Mouse (Mus musculus) monocyte, adult 2 months (primary cell): ENCODE measurements around the gene Pitpnm2.
"Not testable (repeated sequence)": the region's sequence is repeated elsewhere in the genome, so short reads cannot be mapped to it uniquely, and the experiment has no call there.

Source experiments
- DNase-seq, 2 experiments: peaks; one replicate each; pipeline ENCODE4 v3.0.0; 2022; ENCODE audit warnings: low spot score in 2 of 2, low read depth in 1 of 2

The Pitpnm2 gene

DNA sequence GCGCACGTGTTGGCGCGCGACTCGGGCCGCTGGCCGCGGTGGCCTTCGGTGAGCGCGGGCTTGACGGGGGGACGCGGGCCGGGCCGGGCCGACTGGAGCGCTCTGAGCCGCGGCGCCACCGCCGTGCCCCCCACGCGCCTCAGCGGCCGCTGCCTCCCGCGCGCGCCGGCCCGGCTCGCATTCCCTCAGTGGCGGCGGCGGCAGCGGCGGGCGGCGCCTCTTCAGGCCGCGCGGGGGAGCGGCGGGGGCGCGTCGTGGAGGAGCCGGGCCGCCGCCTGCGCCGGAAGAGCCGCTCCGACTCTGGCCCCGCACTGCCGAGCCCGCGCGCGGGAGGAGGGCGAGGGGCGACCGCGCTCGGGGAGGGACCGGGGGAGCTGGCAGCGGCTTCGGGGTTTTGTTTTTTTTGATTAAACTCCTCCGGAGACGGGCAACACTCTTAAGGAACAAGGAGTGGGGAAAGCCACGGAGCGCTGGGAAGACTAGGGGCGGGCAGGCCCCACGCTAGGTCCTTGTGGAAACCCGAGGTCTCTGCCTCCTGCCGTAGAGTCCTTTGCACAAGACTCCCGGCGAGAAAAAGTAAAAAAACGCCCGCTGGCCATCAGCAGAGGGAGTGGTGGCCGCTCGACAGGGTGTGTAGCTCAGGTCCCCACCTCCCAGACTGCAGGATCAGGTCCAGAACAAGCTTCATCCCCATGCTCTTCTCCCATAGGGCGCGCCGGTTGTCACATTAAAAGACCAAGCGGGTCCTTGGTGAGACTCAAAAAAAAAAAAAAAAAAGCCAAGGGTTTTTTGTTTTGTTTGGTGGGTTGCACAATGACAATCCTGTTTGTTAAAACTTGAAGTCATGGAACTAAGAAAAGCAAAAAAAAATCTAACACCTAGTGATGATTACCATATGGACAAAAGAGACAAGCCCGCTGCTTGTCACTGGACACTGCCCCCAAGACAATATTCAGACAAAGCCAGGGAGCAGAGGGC lies at the start of gene Pitpnm2:
Pitpnm2 (minus strand) TSS at position 147 of the 978 bp plus-strand sequence.
- no peak for DNase-seq

DNA sequence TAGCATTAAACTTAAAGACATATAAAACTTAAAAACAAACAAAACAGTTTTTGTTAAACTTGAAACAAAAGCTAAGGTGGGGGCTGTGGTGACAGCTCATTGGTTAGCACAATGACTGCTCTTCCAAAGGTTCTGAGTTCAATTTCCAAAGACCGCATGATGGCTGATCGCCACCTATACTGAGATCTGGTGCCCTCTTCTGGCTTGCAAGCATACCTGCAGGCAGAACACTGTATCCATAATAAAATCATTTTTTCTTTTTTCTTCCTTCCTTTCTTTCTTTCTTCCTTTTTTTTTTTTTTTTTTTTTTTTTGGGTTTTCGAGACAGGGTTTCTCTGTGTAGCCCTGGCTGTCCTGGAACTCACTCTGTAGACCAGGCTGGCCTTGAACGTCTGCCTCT lies 49.7 kb upstream of the Pitpnm2 start:
- not testable (repeated sequence) for DNase-seq

DNA sequence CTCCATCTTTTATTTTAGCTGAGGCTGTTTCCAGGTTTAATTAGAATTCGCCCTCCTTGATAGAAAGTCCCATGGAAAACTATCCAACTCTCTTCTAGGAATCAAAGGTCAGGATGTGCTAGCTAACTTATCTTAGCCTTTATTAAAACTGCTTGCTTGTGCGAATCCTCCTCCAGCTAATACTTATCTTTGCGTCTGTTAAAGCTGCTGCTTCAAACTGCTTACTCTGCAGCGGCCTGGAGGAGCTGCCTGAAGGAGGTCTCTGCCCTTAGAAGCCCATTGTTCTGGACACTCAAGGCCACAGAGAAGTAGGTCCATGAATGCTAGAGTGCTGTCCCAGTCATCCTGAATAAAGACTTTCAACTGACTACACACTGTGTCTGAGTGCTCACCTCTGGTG lies 46.9 kb upstream of the Pitpnm2 start:
- no peak for DNase-seq

DNA sequence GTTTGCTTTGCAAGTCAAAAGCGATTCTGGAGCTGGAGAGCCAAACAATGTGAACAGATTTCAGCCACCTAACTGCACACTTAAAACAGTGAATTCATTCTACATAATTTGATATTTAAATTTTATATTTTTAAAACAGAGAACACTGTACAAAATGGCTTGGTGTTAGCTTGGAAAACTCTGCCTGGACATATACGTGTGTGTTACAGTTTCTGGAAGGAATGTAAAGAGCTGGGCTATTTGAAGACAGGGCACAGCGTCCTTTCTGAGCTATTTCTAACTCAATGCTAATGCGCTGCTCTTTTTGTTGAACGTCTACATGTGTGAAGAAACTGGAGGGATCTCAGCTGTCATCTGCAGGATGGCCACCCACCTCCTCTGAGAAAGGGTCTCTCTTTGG lies 44.4 kb upstream of the Pitpnm2 start:
- DNase-seq = no peak

DNA sequence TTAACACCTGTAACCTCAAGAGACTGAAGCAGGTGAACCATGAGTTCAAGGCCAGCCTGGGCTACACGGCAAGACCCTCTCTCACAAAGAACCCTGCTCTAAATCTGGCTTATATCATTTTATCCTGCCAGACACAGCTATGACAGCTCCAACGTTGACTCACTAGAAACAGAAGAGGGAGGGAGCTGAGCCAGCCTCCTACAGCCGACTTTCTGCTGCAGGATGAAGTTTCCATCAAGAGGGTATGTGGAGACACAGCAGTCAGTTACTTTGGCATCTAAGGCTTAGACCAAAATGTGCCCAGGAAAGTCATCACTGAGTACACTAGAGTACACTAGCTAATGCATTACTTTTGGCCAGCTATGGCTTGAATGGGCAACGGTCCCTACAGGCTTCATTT lies 40.7 kb upstream of the Pitpnm2 start:
- no peak for DNase-seq

DNA sequence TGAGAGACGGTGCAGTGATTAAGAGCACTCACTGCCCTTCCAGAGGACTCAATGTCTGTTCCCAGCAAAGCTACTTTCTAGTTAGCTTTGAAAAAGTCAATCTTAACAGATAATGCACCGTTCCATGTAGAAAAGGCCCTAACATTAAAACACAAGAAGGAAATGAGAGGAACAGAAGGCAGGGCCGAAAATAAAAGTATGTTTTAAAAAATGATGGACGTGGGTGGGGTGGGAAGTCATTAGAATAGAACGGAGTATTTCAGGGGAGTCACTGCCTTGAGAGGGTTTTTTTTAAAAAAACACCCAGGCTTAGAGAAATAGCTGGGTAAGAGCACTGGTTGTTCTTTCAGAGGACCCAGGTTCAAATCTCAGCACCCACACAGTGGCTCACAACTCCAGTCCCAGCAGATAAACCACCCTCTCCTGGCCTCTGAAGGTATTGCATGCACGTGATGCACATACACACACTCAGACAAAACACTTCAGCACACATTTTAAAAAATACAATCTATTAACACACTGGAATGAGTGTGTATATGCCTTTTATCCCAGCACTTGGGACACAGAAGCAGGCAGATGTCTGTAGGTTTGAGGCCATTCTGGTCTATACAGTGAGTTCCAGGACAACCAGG lies 38.2 kb upstream of the Pitpnm2 start:
- DNase-seq = no peak

DNA sequence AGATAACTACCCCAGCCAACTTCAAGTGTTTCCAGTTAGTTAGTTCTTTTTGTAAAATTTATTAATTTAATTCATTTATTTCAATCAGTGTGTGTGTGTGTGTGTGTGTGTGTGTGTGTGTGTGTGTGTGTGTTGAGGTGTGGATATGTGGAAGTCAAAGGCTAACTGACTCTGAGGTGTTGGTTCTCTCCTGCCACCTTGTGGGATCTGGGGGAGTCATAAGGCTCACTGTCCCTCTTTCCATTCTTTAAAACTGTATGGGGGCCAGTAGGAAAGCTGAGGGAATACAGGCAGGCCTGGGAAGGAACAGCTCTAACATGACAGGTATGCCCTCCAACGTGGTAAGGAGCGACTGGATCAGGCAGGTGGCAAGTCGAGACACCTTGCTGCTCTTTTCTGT lies 34.8 kb upstream of the Pitpnm2 start:
- no peak for DNase-seq

DNA sequence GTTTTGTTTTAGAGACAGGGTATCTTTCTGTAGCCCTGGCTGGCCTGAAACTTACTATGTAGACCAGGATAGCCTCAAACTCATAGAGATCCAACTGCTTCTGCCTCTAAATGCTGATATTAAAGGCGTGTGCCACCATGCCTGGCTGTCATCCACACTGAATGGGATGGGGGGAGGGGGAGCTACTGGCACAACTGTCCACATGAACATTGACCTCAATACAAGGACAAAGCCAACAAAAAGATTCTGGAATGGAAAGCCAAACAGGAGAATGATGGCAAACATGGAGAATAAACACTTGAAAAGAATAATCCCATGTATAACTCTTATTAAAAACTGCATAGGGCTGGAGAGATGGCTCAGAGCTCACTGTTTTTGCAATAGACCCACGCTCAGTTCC lies 33.3 kb upstream of the Pitpnm2 start:
- no peak for DNase-seq

DNA sequence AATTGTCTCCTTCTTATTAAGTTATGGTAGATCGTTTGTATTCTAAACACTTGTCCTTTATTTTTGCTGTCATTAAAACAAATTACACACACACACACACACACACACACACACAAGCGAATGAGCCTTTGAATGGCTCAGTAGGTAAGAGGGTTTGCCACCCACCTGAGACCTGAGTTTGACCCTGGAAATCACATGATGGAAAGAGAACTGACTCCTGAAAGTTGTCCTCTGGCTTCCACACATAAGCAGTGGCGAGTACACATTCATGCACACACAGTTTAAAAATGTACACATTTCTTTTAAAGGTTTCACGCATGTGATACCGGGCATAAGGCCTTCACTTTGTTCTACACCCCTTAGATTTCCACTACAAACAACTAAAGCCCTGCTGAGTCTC lies 20.7 kb upstream of the Pitpnm2 start:
- no peak for DNase-seq

DNA sequence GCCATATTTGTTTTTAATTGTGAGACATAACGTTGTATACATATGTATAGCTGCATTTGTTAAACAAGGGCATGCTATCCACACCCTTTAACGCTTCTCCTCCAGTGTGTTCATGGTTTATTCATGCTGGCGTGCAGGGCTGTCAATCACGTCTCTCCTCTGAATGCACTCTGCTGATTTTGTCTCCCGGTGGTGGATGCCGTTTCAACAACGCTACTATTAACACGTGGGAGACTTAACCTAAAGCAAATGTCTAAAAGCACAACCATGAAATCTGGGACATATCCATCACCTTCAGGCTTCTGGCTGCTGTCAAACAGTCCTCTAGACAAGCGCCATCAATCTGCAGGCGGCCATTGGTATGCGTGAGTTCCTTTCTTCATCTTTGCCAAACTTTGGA lies 20.1 kb upstream of the Pitpnm2 start:
- DNase-seq = no peak

DNA sequence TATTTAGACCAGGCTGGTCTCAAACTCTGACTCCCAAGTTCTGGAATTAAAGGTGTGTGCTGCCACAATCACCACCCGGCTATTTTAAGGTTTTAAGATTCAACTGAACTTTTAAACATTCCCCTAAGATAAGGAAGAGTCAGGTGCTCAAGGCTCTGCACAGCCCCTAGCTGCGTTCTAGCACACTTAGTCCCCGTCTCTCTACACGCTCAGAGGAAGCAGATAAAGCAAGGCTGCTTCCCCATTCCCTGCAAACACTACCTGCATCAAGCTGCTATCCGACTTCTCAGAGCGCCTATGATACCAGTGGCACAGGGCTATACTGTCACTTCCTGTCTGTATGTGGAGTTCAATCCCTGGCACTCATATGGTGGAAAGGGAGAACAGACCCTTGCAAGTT lies 18.1 kb upstream of the Pitpnm2 start:
- no peak for DNase-seq

DNA sequence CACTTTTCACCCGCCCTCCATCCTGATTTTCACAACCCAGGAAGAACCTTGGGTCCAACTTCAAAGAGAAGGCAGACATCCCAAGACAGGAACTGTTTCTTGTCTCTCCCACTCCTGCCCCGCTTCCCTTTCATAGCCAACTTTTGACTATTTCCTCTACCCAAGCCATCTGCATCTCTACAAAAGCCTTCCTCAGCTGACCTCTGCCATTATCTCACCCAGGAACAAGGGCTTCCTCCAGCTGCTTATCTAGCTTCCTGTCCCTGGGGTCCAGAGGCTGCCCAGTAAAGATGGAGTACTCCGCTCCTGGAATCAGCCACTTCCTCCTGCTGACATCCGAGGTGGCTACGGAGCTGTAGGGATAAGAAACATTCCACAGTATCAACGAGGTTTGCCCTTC lies 17.3 kb upstream of the Pitpnm2 start:
- no peak for DNase-seq

DNA sequence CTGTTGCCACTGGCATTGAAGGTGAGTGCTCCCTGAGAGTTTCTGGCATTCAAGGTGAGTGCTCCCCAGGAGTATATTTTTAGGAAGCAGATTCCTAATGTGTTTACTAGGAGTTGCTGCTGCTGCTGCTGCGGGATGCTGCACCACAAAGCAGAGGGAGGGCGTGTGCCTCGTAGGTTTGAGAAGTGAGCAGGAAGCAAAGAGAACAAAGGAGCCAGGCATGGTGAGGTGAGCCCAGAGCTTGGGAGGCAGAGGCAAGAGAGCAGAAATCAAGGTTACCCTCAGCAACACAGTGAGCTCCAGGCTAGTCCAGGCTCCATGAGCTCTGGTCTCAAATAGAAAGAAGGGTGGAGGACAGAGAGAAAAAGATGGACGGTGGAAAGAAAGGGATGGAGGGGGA lies 13.7 kb upstream of the Pitpnm2 start:
- DNase-seq = no peak

DNA sequence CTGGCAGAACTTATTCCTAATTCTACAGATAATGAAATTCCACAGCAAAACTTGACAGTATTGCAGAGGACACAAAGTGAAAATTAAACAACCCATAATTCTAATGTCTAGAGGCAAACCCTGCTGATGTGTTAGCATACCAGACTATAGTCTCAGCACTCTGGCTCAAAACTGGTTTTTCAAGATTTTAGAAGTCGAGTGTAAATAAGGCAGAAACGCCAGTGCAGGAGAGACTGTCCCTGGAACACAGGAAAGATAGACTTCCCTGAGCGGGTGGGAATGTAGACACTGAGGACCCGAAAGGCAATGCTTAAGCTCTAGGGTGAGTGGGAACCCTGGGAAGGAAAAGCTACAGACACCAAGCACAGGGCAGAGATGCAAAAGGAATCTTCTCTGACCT lies 12.5 kb upstream of the Pitpnm2 start:
- no peak for DNase-seq

DNA sequence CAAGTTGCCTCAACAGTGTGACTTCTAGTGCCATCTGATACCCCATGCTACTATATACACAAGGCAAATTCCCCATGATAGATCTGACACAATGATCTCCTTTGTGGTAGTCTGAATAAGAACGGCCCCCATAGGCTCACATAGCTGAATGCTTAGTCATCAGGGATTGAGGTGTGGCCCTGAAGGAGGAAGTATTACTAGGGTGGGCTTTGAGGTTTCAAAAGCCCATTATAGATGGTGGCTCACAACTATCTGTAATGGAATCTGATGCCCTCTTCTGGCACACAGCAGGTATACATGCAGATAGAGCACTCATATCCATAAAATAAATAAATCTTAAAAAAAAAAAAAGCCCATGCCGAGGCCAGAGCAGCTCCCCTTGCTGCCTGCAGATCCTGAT lies 9.6 kb upstream of the Pitpnm2 start:
- DNase-seq = no peak

DNA sequence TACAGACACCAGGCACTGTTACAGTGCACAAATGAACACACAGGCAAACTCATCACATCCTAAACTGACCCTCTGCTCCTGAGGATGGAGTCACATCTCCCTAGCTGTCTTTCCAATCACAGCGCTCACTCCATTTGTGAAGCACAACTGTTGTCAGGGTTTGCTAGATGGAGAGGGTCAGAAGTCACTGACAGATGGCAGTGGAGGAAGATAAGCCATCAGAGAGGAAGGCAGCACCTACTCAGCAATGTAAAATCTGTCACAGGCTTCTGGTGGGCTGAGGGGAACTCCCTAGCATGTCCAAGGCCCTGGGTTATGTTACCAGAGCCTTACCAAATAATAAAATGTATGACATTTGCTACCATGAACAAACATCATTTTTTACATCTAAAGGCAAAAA lies 8.5 kb upstream of the Pitpnm2 start:
- DNase-seq = no peak

DNA sequence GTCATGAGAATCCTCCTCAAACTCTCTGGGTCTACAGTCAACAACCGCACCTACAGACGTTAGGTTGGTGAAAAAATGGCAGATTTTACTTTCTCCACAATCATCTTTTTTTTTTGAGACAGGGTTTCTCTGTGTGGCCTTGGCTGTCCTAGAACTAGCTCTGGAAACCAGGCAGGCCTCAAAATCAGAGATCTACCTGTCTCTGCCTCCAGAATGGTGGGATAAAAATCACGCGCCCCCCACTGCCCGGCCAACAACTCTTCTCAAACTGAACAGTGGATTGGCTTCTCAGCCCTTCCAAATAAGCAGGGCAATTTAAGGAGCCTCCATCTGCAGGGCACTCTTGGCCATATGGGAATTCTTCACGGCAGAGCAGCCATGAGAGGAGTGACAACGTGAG lies 5.6 kb upstream of the Pitpnm2 start:
- DNase-seq = no peak

DNA sequence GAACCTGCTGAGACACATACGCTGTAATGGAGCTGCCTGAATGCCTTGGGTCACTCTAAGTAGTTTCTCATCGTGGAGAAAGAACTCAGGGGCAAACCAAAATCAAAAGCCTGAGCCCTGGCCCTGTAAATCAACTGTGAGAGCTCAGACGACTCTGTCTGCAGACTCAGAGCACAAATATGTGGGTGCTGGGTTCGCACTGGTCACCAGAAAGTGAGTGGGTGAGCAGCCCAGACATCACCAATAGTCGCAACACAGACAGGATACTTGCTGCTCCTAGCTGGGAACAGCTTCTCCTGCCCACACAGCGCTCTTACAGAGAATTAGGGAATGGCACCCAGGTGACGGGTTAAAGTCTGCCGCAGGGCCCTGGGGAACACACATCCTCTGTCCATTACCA lies 4.0 kb upstream of the Pitpnm2 start:
- DNase-seq = no peak

DNA sequence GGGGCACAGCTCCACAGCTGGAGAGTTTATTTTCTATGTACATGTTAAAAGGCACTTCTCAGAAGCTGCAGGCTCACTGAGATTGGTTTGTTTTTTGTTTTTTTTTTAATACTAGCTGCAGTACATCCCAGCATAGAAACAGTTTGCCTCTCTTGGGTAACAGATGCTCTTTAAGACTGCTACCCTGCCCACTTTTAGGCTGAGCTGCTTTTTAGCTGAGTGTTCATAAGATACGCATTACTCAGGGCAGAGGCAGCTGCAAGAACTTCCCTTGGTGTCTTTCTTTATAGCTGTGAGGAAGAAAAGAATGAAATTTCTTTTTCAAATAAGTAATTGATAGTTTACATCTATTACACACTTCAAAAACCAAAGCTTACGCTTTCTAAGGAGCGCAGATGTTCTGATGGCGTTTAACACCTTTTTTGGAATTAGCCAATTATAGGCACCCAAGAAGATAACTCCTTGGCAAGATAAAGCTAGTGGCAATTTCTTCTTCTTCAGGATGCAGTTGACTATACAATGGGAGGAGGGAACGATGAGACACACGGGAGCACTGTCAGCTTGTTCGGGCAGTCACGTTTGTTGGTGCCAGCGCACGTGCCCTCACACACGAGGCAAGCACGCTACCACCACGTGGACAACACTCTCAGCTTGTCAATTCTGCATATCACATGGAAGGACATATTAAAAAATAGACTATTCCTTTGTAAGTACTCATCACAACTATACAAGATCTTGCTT lies 3.2 kb upstream of the Pitpnm2 start:
- DNase-seq = no peak

DNA sequence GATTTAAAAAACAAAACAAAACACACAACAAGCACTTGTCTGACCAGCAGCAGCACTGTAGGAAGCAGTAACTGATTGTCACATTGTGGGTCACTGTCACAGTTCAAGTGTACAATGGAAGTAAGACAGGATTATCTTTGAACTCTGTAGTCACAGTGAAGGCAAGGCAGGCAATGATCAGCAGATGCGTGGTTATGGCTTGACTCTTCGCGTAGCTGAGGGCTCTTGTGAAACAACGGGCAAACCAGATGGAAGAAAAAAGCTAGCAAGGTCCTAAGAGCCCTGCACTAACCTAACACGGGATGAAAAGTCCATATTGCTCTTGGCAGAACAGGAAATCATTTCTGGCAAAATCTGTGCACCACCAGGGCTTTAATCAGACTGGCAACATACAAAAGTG lies 1.5 kb upstream of the Pitpnm2 start:
- no peak for DNase-seq

DNA sequence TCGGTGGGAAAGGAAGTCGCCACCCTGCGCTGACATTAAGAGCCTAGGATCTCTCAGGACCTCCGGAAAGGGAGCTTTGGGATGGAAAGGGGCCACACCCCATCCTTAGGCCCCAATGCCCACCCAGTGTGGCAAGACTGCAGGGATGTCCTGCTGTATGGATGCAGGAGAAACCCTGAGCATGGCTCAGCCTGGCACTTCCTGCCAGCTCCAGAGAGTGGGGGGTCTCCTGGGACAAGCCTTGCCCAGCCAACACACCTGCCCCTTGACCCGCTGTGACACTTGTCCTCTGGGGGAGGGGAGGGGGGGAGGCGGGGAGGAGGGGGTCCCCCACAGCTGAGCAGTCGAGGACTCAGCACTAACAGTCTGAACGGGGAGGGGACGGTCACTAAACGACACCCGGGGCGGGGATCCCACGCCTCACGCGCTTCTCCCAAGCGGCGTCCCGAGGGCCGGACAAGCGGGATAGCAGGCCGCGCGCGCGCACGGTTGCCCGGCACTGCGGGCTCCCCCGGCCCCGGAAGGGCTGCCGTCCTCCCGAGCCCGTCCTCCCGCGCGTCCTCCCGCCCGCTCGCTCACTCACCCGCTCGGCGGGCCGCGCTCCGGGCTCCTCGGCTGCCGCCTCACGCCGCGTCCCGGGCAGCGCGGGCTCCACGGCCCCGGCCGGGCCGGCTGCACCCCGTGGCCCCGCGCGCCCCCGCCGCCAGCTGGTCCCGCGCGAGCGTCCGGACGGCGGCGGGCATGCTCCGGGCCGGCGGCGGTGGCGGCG lies 531 bp downstream of the Pitpnm2 start:
- no peak for DNase-seq
